Mouse (Mus musculus): ENCODE results near the gene Rtkn2.

DNA sequence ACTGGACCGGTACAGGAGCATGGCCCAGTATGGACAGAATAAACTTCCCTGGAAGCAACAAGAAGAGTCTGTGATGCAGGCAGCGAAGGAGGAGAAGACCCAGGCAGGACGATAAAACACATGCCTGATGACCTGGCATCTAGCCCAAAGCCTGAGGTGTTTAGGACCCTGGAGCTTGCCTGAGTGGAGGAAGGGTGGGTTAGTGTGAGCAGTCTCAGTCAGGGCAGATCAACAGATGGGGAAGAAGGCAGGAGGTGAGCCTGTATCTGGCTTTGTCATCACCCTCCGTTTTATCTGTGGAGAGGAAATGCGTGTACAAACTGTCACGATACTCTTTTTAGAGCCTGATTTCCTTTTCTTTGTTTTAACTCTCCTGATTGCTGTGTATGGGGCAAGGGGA, 102.3 kb downstream of the Rtkn2 start:
- TF ChIP-seq CTCF (IDR thresholded peaks at IDR 0.05; ENCODE audit: low read depth) (no peak), EP300 (IDR thresholded peaks at IDR 0.05; ENCODE audit: low read depth) (no peak)

Measured in heart, postnatal 0 days (tissue).